Mouse (Mus musculus) liver, embryonic 12.5 days (tissue): ENCODE measurements at regions not wholly inside any gene's neighbourhood (a gene's known extent, or its start where the extent isn't known, plus 50 kb on each side); places are given as distances from the start of the nearest gene placed in this dataset.

Experiments
- ATAC-seq: fragments of 200-750 bp; cut with Nextera tagmentation; 2 replicates; pipeline ENCODE4 v1.8.0; 2017; ENCODE audit warnings: moderate number of reproducible peaks, mild to moderate bottlenecking, moderate library complexity
- H3K27ac ChIP-seq: fragments of 300-500 bp; sonication (generic); 2 replicates; pipeline ENCODE4 v1.5.1; 2016; ENCODE audit warnings: mild to moderate bottlenecking
- H3K27me3 ChIP-seq: fragments of 300-500 bp; sonication (generic); replicated peaks from 2 replicates; pipeline ENCODE4 v1.6.1; 2016; ENCODE audit warnings: mild to moderate bottlenecking, moderate library complexity
- H3K36me3 ChIP-seq: fragments of 300-500 bp; sonication (generic); 2 replicates; pipeline ENCODE4 v1.6.1; 2016; ENCODE audit warnings: mild to moderate bottlenecking, moderate library complexity
- H3K4me1 ChIP-seq: fragments of 300-500 bp; sonication (generic); 2 replicates; pipeline ENCODE4 v1.6.1; 2016
- H3K4me2 ChIP-seq: fragments of 300-500 bp; sonication (generic); 2 replicates; pipeline ENCODE4 v1.6.1; 2016; ENCODE audit warnings: mild to moderate bottlenecking, moderate library complexity
- H3K4me3 ChIP-seq: fragments of 300-500 bp; sonication (generic); 2 replicates; pipeline ENCODE4 v1.5.1; 2016; ENCODE audit warnings: mild to moderate bottlenecking, moderate library complexity
- H3K9ac ChIP-seq: fragments of 300-500 bp; sonication (generic); 2 replicates; pipeline ENCODE4 v1.6.1; 2016; ENCODE audit warnings: mild to moderate bottlenecking, moderate library complexity
- H3K9me3 ChIP-seq: fragments of 300-500 bp; sonication (generic); replicated peaks from 2 replicates; pipeline ENCODE4 v1.6.1; 2016; ENCODE audit warnings: mild to moderate bottlenecking, moderate library complexity
- WGBS: fragments of 180-500 bp; shearing (Covaris S2); methylation state at CpG from one replicate; pipeline ENCODE4 v1.1.7; 2016; ENCODE audit not compliant: insufficient replicate concordance; 5-methylcytosine and 5-hydroxymethylcytosine counted together

DNA sequence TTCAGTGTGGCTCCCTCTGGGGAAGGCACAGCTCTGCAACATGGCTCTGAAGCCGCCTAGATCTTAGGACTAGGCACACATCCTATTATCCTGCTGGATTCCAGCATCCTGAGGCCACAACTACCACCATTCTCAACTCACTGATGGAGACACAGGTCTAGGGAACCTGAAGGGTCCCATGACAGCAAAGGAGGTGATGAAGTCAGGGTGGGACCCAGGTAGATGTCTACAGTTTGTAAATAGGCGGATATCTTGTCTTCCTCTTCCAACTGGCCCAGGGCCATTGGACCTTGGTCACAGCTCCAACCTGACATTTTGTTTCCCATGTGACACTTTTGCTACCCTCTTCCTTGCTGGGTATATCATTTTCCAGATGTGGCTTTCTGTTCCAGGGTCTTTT is 106.4 kb downstream of the Vapb start:
- H3K4me3 ChIP-seq: no peak overlapping the region
- no peaks in the 10 kb centered on the region for H3K36me3 ChIP-seq
- ATAC-seq: no peak
- 54% methylated on average over 2 of the region's 2 CpGs for whole genome bisulfite sequencing
- H3K9ac ChIP-seq: no peak overlapping the region
- no peak overlapping the region for H3K27ac ChIP-seq
- no peak overlapping the region for H3K4me2 ChIP-seq
- H3K27me3 ChIP-seq: no peaks in the 10 kb centered on the region
- H3K9me3 ChIP-seq: no peaks in the 10 kb centered on the region
- H3K4me1 ChIP-seq: no peaks in the 10 kb centered on the region

GRCm38 (mm10) chr2:173844524-173844923 is 107.2 kb downstream of the Vapb start:
- Histone ChIP-seq H3K4me3 (no peak overlapping the region), H3K4me2 (no peak overlapping the region), H3K36me3 (no peaks in the 10 kb centered on the region), H3K27ac (no peak overlapping the region), H3K9ac (no peak overlapping the region), H3K9me3 (no peaks in the 10 kb centered on the region), H3K4me1 (no peaks in the 10 kb centered on the region), H3K27me3 (no peaks in the 10 kb centered on the region)
- WGBS: 77% methylated on average over 3 of the region's 3 CpGs
- ATAC-seq: no peak

- WGBS: 67% methylated on average over 14 of the region's 14 CpGs
- H3K9me3 ChIP-seq: no peaks in the 10 kb centered on the region
- no peak overlapping the region for H3K4me3 ChIP-seq
- no peak for ATAC-seq
- H3K4me2 ChIP-seq: no peak overlapping the region
- H3K36me3 ChIP-seq: no peaks in the 10 kb centered on the region
- H3K9ac ChIP-seq: no peak overlapping the region
- no peaks in the 10 kb centered on the region for H3K27me3 ChIP-seq
- no peak overlapping the region for H3K27ac ChIP-seq
- H3K4me1 ChIP-seq: no peaks in the 10 kb centered on the region
These were observed 108.1 kb downstream of the Vapb start for GRCm38 (mm10) chr2:173845155-173846029.

DNA sequence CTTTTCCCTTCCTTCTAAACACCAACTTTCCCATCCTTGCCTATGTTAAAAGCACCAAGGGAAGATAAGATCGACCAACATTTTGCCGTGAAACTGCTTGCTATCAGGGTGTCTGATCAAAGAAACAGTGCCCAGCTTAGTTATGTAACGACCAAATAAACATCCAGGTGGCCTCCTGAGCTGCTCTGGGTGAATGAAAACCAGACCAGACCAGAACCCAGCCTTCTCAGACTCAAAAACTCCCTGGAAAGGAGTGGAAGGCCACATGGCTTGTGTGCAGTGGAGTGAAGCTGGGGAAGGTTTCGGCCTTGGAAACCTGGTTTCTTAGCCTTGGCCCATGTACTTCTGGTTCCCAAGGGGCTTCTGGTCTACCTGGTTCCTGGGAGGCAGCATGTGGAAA is 113.7 kb downstream of the Vapb start:
- no peaks in the 10 kb centered on the region for H3K9me3 ChIP-seq
- H3K4me1 ChIP-seq: no peaks in the 10 kb centered on the region
- no peaks in the 10 kb centered on the region for H3K27me3 ChIP-seq
- no peak overlapping the region for H3K9ac ChIP-seq
- no peak overlapping the region for H3K4me3 ChIP-seq
- H3K4me2 ChIP-seq: no peak overlapping the region
- ATAC-seq: no peak
- no peaks in the 10 kb centered on the region for H3K36me3 ChIP-seq
- H3K27ac ChIP-seq: no peak overlapping the region
- 43% methylated on average over 4 of the region's 4 CpGs for WGBS

DNA sequence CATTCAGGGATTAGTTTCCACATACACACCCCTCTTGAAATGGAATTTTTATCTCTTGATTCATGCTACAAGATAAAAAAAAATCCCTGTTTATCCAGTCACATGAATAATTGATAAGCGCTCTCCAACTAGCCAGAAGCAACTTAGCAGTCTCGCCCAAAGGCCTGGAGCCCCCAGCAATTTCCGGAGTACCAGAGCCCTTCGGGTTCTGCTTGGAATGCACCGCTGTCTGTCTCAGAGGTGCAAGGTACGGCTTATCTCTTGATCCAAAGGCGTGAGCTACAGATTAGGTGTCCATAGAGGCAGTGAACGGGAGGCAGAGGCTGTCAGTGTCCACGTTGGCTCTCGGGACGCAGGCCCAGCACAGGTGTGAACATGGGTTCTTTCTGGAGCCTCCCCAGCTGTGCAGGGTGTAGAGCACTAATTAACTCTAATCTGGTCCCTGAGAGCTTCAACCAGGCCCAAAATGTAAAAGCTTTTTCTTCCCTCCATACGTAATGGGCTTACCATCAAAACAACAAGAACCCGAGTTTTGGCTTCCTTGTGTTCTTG is 116.9 kb downstream of the Vapb start:
- ATAC-seq: no peak
- Histone ChIP-seq H3K4me1 (no peaks in the 10 kb centered on the region), H3K9me3 (no peaks in the 10 kb centered on the region), H3K36me3 (no peaks in the 10 kb centered on the region), H3K27ac (no peak overlapping the region), H3K4me3 (no peak overlapping the region), H3K4me2 (no peak overlapping the region), H3K27me3 (no peaks in the 10 kb centered on the region), H3K9ac (no peak overlapping the region)
- WGBS: 58% methylated on average over 13 of the region's 13 CpGs

- no peaks in the 10 kb centered on the region for H3K36me3 ChIP-seq
- H3K4me1 ChIP-seq: no peaks in the 10 kb centered on the region
These were observed 117.5 kb downstream of the Vapb start for GRCm38 (mm10) chr2:173854846-173855245.

DNA sequence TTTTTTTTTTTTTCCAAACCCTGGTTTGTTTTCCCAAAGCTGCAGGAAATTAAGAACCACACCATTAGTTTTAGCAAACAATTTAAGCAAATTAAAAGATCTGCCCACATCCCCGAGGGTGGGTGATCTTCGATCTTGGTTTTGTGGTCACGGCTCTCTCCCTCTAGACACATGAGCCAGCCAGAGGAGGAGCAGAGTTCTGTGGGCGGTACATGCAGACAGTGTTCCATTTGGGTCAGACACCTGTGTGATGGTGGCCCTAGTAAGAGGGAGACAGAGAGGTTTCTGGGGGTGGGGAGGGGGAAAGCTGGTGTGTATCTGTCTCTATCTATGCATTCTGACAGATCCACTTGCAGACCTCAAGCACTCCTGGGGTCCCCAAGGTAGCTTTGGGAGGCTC is 118.0 kb downstream of the Vapb start:
- Histone ChIP-seq H3K4me2 (no peak overlapping the region), H3K4me3 (no peak overlapping the region), H3K27ac (no peak overlapping the region), H3K36me3 (no peaks in the 10 kb centered on the region), H3K9me3 (no peaks in the 10 kb centered on the region), H3K4me1 (no peaks in the 10 kb centered on the region), H3K27me3 (no peaks in the 10 kb centered on the region), H3K9ac (no peak overlapping the region)
- ATAC-seq: no peak
- WGBS: 49% methylated on average over 4 of the region's 4 CpGs

More at GRCm38 (mm10) chr2:173854846-173855245, 117.5 kb downstream of the Vapb start:
- Histone ChIP-seq H3K4me3 (no peak overlapping the region), H3K9ac (no peak overlapping the region), H3K27me3 (no peaks in the 10 kb centered on the region), H3K9me3 (no peaks in the 10 kb centered on the region), H3K4me2 (no peak overlapping the region), H3K27ac (no peak overlapping the region)
- no peak for ATAC-seq
- 69% methylated on average over 7 of the region's 7 CpGs for WGBS

DNA sequence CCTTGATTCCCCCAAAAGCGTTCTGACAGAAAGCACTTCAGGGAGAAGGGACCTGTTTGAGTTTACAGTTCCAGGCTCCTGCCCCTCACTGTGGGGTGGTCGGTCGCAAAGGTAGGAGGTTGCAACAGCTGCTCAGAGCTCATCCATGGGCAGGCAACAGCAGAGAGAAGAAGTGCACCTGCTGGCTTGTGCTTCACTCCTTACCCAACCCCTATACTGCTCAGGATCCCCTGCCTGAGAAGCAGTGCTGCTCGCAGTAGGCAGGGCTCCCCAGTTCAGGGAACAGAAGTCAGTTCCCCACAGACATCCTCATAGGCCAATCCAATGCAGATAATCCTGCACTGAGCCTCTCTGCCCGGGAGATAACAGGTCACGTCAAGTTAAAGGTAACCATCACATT is 119.7 kb downstream of the Vapb start:
- H3K4me2 ChIP-seq: no peak overlapping the region
- no peak for ATAC-seq
- H3K27ac ChIP-seq: no peak overlapping the region
- no peaks in the 10 kb centered on the region for H3K4me1 ChIP-seq
- H3K4me3 ChIP-seq: no peak overlapping the region
- H3K9me3 ChIP-seq: no peaks in the 10 kb centered on the region
- no peak overlapping the region for H3K9ac ChIP-seq
- H3K27me3 ChIP-seq: no peaks in the 10 kb centered on the region
- H3K36me3 ChIP-seq: no peaks in the 10 kb centered on the region
- WGBS: 68% methylated on average over 6 of the region's 6 CpGs

DNA sequence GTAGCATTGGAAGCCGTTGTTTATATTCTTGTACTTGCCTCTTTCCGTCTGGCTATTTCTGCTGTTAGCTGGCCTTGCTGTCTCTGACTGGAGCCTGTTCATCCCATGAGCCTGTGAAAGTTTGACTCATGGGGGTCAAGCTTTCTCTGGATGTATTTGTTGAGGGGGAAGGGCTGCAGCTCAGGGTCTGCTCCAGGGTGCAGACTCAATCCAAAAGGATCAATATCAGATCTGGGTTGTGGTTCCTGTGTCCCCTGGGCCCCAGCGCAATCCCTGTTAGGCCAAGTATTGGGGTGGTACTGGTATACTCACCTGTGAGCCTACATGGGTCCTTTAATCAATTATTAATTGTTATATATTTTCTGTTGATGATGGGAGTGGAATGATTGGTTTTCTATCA is 135.7 kb downstream of the Vapb start:
- H3K4me2 ChIP-seq: no peak overlapping the region
- H3K4me1 ChIP-seq: no peaks in the 10 kb centered on the region
- 55% methylated on average over 3 of the region's 3 CpGs for WGBS
- no peaks in the 10 kb centered on the region for H3K9me3 ChIP-seq
- H3K27ac ChIP-seq: no peak overlapping the region
- H3K4me3 ChIP-seq: no peak overlapping the region
- H3K27me3 ChIP-seq: no peaks in the 10 kb centered on the region
- no peaks in the 10 kb centered on the region for H3K36me3 ChIP-seq
- ATAC-seq: peak; percentile 60
- H3K9ac ChIP-seq: no peak overlapping the region
